Mouse (Mus musculus) mouse embryonic stem cell (cell line): Measurements from ENCODE around the gene Rpl3.

Source experiments
- in situ Hi-C, 2 experiments: fragments of 300-500 bp; cut with MboI; formaldehyde crosslinking; loops; 1 replicate in 1 of 2; 3 replicates in 1 of 2; pipeline ENCODE4 v1.14.3; 2019 to 2020; ENCODE audit warnings: low sequenced_read_pairs in 2 of 2, low pct_unique_long_range_greater_than_20kb in 1 of 2, mixed read lengths in 1 of 2; ENCODE audit not compliant: unreplicated experiment in 1 of 2

Gene Rpl3

DNA sequence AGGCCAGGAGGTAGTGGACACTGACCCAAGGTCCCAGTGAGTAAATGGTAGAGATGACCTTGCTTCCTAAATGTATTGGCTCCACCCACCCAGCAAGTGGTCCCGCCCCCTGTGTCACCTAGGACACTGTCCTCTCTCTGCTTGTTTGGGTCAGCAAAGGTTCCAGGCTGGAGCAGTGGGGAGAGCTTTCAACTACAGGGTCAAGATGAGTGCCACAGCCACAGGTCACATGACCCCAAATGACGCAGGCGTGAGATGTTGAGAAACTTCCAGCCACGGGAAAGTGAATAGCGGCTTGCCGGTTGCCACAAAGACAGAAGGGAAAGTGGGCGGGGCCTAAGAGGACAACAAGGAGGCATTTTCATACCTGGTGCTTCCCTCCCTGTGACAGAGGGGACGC is 25.5 kb upstream of the Rpl3 start:
- in situ Hi-C loops, result loop anchor here in 1 of 2 experiments (25.0 kb wide), 1 partner anchor 595 kb away; the partner anchor contains the start of gene Tnrc6b

DNA sequence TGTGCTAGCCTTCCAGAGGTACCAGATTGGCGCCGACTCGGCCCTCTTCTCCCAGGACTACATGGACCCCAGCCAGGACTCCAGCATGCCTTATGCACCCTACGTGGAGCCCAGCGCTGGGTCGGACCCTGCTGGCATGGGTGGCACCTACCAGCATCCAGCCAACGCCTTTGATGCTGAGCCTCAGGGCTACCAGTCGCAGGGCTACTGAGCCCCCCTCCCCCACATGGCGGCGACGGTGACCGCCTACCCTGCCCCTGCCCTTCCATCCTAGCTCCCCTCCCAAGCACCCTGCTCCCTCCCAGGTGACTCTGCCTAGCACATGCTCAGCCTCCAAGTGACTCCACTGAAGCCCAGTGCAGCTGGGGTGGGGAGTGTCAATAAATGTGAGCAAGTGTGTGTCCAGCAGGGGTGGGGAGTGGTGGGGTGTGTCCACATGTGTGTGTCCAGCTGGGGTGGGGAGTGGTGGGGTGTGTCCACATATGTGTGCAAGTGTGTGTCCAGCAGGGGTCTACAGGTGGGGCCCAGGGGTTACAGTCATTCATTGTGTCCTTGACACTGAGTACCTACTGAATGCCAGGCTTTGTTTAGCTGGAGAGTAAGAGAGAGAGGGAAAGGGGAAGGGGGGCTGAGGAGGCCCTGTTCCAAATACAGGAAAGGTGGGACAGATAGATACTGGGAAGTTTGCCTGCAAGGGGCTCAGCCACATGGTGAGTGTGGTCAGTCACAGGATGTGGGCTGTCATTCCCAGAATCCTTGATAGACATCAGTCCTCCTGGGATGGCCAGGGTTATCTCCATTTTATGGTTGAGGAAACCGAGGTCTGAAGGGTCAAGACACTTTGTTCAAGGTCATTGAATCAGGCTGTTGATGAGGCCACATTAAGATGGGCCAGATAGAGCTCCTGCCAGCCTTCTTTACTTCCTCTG is 24.5 kb upstream of the Rpl3 start:
- in situ Hi-C loops, result loop anchor here in 1 of 2 experiments (25.0 kb wide), 1 partner anchor 596 kb away; the partner anchor contains the start of gene Tnrc6b

GRCm38 (mm10) chr15:80115256-80115655 is 23.6 kb upstream of the Rpl3 start:
- in situ Hi-C loops, result loop anchor here in 1 of 2 experiments (25.0 kb wide), 1 partner anchor 597 kb away; the partner anchor contains the start of gene Tnrc6b

DNA sequence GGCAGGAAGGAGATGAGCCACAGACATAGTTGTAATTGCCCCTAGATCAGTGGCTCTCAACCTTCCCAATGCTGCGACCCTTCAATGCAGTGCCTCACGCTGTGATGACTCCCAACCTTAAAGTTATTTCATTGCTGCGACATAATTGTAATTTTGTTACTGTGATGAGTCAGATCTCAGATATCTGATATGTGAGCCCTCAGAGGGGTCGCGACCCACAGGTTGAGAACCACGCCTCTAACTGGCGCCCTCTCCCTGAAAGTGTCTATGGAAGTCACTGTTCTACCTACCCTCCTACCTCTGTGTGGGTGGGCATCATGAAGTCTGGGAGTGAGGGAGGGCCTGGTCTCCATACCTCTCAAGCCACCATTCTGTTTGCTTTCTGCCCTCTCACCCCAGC is 22.7 kb upstream of the Rpl3 start:
- in situ Hi-C loops, result loop anchor here (5.0 to 25.0 kb wide), 2 partner anchors 108 to 598 kb away; partner anchors contain the start of gene Tnrc6b (in 1 of the 2)

GRCm38 (mm10) chr15:80112499-80112898 is 20.8 kb upstream of the Rpl3 start:
- in situ Hi-C loops, result loop anchor here (5.0 to 25.0 kb wide), 2 partner anchors 110 to 600 kb away; partner anchors contain the start of gene Tnrc6b (in 1 of the 2)

DNA sequence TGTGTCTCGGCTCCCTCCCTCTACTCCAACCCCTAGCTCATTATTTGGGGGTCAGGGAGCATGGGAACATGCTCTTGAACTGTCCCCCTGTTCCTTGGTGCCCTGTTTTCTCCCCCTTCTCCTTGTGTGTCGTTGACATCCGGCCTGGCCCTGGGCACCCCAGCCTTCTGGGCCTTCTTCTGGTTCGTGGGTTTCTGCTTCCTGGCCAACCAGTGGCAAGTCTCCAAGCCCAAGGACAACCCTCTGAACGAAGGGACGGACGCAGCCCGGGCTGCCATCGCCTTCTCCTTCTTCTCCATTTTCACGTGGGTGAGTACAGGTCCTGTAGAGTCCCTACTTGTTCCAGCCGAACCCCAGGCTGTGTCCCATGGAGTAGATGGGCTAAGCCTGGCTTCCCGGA is 19.8 kb upstream of the Rpl3 start:
- in situ Hi-C loops, result loop anchor here (5.0 to 25.0 kb wide), 2 partner anchors 111 to 601 kb away; partner anchors contain the start of gene Tnrc6b (in 1 of the 2)

- in situ Hi-C loops, result loop anchor here in 1 of 2 experiments (25.0 kb wide), 1 partner anchor 605 kb away; the partner anchor contains the start of gene Tnrc6b
Measured at GRCm38 (mm10) chr15:80107575-80107974, 15.9 kb upstream of the Rpl3 start.

- in situ Hi-C loops, result loop anchor here in 1 of 2 experiments (25.0 kb wide), 1 partner anchor 605 kb away; the partner anchor contains the start of gene Tnrc6b
Measured at GRCm38 (mm10) chr15:80107143-80107542, 15.5 kb upstream of the Rpl3 start.

GRCm38 (mm10) chr15:80105490-80106410 is 14.1 kb upstream of the Rpl3 start:
- in situ Hi-C loops, result loop anchor here in 1 of 2 experiments (25.0 kb wide), 1 partner anchor 607 kb away; the partner anchor contains the start of gene Tnrc6b

DNA sequence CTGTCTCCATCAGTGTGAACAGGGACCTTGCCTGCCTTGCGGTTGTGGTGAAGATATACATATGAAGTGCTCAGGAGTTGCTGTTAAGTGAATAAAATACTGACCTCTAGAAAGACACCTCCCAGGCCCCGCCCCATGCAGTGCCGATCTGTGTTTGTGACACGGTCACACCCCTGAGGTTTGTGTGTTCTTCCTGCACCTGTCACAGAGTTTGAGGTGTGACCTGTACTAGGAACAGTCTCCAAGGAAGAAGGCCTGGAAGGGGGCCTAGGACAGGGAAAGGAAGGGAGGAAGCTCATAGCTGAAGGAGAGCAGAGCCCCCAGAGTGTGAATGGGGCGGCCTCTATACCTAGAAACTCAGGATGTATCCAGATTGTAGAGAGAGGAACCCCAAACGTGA is 10.8 kb upstream of the Rpl3 start:
- in situ Hi-C loops, result loop anchor here in 1 of 2 experiments (25.0 kb wide), 1 partner anchor 610 kb away; the partner anchor contains the start of gene Tnrc6b

DNA sequence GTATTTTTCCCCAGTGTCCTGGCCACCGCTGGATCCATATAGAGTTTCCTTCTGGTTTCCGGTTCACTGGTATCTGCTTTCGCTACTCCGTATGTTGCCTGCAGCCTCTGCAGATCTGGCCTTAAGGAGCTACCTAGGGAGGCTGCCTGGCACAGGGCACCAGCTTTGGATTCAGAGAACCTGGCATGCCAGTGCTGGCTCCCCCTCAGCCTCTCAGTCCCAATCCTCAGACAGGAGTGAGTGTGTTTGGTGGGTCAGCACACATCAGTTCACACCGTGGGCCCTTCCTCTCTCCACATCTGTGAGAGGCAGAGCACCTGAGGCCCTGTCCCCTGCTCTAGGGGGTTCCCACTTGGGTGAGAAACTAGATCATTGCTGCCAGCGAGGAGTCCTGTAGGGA is 9.8 kb upstream of the Rpl3 start:
- in situ Hi-C loops, result loop anchor here in 1 of 2 experiments (25.0 kb wide), 1 partner anchor 611 kb away; the partner anchor contains the start of gene Tnrc6b

- in situ Hi-C loops, result loop anchor here in 1 of 2 experiments (25.0 kb wide), 1 partner anchor 611 kb away; the partner anchor contains the start of gene Tnrc6b
Measured at GRCm38 (mm10) chr15:80100871-80101270, 9.2 kb upstream of the Rpl3 start.

DNA sequence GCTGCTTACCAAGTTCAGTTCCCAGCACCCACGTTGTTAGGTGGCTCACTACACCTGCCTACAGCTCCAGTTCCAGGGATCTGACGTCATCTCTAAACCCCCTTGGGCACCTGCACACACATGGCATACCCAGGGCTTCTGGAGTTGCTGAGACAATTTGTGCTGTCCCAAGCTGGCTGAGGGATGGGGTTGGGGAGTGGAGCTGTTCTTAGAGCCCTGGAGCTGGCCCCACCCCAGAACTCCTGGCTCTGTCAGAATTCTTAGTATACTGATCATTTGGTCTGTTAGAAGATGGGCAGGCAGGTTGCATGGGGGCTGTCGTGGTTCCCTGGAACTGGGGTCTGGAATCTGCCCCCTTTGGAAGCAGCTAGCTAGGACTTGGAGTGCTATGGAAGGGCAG is 8.5 kb upstream of the Rpl3 start:
- in situ Hi-C loops, result loop anchor here in 1 of 2 experiments (25.0 kb wide), 1 partner anchor 612 kb away; the partner anchor contains the start of gene Tnrc6b

DNA sequence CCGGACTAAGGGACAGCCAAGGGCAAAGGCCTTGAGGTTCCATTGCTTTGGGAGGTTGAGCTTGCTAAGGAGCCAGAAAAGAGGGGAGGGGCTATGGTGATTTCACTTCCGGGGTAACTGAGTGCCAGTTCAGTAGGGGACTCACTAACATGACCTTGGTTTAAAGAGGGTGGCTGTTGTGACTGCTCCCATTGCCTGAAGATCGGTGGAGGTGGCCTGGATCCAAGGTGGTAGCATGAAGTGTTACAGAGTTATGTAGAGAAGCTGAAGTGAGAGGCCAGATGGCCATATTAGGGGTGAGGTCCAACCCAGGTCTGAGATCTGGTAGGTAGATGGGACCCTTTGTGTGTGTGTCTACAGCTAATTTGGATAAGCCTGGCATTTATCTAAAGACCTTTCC is 7.8 kb upstream of the Rpl3 start:
- in situ Hi-C loops, result no loop called here

DNA sequence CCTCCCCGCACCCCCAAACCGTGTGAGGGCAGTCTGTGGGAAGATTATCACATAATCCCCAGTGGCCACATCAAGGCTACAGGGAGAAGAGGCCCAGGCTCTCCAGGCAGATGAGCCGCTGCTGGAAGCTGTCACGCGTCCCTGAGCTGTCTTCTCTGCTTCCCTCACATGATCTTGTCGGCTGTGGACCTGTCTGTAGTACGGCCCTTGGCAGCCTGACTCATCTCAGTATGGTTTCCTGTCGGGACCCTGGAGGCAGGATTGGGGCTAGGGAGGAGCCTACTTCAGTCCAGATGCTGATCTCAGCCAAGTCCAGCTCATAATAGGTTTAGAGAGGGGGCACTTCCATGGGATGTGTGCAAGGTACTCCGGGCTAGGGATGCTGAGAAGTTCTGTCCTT is 7.1 kb upstream of the Rpl3 start:
- in situ Hi-C loops, result no loop called here

DNA sequence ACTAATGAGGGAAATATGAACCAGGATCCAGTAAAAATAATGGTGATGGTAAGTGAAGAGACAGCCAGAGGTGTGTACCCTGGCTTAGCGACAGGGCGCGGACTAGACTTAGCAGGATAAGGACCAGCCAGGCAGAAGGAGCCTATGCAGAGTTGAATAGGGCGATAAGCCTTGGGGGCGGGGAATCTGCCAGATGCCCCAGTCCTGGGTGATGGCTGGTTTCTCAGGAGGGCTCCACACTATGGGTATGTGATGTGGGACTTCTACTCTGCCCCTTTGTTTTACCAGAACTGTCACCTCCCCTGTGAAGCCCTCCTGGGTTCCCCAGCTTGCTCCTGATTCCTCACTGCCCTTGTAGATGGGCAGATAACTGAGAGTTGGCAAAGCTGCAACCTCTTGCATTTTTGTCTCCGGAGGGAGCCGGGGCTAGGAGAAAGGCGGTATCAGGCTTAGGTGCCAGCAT is 6.4 kb upstream of the Rpl3 start:
- in situ Hi-C loops, result no loop called here

- in situ Hi-C loops, result no loop called here
Measured at GRCm38 (mm10) chr15:80096946-80097881, 5.5 kb upstream of the Rpl3 start.
